Mouse (Mus musculus) embryonic fibroblast, embryonic 13.5 days (primary cell): Measurements from ENCODE around the gene Golga5.

Experiments used
- CTCF ChIP-seq: IDR thresholded peaks from 2 replicates; pipeline ENCODE4 v1.5.1; 2011; ENCODE audit warnings: mild to moderate bottlenecking, control low read depth, low read length, moderate library complexity, borderline replicate concordance; ENCODE audit not compliant: insufficient read depth
- POLR2A ChIP-seq: IDR thresholded peaks from 2 replicates; pipeline ENCODE4 v1.6.1; 2011; ENCODE audit warnings: low read depth, mild to moderate bottlenecking, control low read depth, low read length, moderate library complexity

DNA sequence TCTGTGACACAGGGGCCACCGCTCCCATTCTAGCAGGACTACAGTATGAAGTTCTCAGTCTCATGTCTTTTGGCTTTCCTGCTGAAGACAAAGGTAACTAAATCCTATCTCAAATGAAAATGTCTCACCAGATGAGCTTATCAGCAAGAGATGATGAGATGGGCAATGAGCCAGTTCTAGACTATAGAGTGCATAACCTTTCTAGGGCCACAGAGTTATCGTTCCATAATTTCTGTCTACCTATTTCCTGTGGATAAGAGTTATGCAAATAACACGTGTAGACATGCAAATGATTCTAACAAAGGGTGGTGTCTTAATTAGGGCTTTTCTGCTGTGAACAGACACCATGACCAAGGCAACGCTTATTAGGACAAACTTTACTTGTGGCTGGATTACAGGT lies 34.8 kb upstream of the Golga5 start:
- no peak for TF ChIP-seq CTCF
- no peak for TF ChIP-seq POLR2A
